Mouse (Mus musculus) E14TG2a.4 (cell line): Measurements from ENCODE around the gene Dcaf11.
A peak's percentile ranks its signal among the peaks of the same experiment; 100 is the strongest.

ENCODE experiments used
- H3K27me3 ChIP-seq: 2 replicates; pipeline ENCODE4 v1.6.1; 2014; ENCODE audit warnings: low read length, control low read depth; ENCODE audit not compliant: insufficient read depth
- H3K36me3 ChIP-seq: 2 replicates; pipeline ENCODE4 v1.6.1; 2014; ENCODE audit warnings: low read length, control low read depth; ENCODE audit not compliant: insufficient read depth
- H3K4me1 ChIP-seq: replicated peaks from 2 replicates; pipeline ENCODE4 v1.6.1; 2014; ENCODE audit warnings: low read depth, low read length, control low read depth
- H3K4me3 ChIP-seq: replicated peaks from 2 replicates; pipeline ENCODE4 v1.5.1; 2014; ENCODE audit warnings: mild to moderate bottlenecking, low read length
- H3K9me3 ChIP-seq: 2 replicates; pipeline ENCODE4 v1.6.1; 2014; ENCODE audit warnings: low read length, control low read depth
- CTCF ChIP-seq: conservative IDR thresholded peaks from 2 replicates; pipeline ENCODE4 v1.5.1; 2014; ENCODE audit warnings: low read length
- NANOG ChIP-seq: IDR thresholded peaks from 2 replicates; pipeline ENCODE4 v1.6.1; 2014; ENCODE audit warnings: borderline replicate concordance, low read length, mixed read lengths
- POU5F1 ChIP-seq: IDR thresholded peaks from 2 replicates; pipeline ENCODE4 v1.6.1; 2014; ENCODE audit warnings: low read length, borderline replicate concordance

Dcaf11 gene

GRCm38 (mm10) chr14:55613346-55613745, 53.5 kb downstream of the Dcaf11 start:
- Histone ChIP-seq H3K4me3 (no peak overlapping the region), H3K27me3 (peaks cover 3% of the 10 kb centered on the region), H3K9me3 (no peaks in the 10 kb centered on the region), H3K36me3 (peaks cover 25% of the 10 kb centered on the region), H3K4me1 (peaks cover 24% of the 10 kb centered on the region)
- no peak for TF ChIP-seq NANOG
- no peak for TF ChIP-seq CTCF
- TF ChIP-seq POU5F1, result no peak

GRCm38 (mm10) chr14:55614565-55615178, 54.9 kb downstream of the Dcaf11 start:
- peaks cover 26% of the 10 kb centered on the region for H3K4me1 ChIP-seq

GRCm38 (mm10) chr14:55615876-55616275, 56.1 kb downstream of the Dcaf11 start:
- Histone ChIP-seq H3K27me3 (peaks cover 23% of the 10 kb centered on the region), H3K9me3 (no peaks in the 10 kb centered on the region), H3K36me3 (peaks cover 2% of the 10 kb centered on the region; the same call in 1 of the 2 replicates), H3K4me3 (no peak overlapping the region), H3K4me1 (peaks cover 26% of the 10 kb centered on the region)
- no peak for TF ChIP-seq NANOG
- TF ChIP-seq POU5F1, result no peak
- TF ChIP-seq CTCF, result no peak

More at GRCm38 (mm10) chr14:55614565-55615178, 54.9 kb downstream of the Dcaf11 start:
- TF ChIP-seq POU5F1, result no peak
- no peak for TF ChIP-seq CTCF
- no peak for TF ChIP-seq NANOG
- Histone ChIP-seq H3K9me3 (no peaks in the 10 kb centered on the region), H3K4me3 (no peak overlapping the region), H3K27me3 (peaks cover 15% of the 10 kb centered on the region), H3K36me3 (peaks cover 12% of the 10 kb centered on the region)

- no peaks in the 10 kb centered on the region for H3K9me3 ChIP-seq
- TF ChIP-seq CTCF (no peak), POU5F1 (no peak), NANOG (no peak)
- H3K36me3 ChIP-seq, result no peaks in the 10 kb centered on the region
- H3K4me1 ChIP-seq, result peaks cover 23% of the 10 kb centered on the region
- H3K27me3 ChIP-seq, result peaks cover 23% of the 10 kb centered on the region
- no peak overlapping the region for H3K4me3 ChIP-seq
Measured at GRCm38 (mm10) chr14:55616844-55617243, 57.0 kb downstream of the Dcaf11 start.

- peaks cover 25% of the 10 kb centered on the region for H3K27me3 ChIP-seq
- TF ChIP-seq POU5F1, result no peak
- TF ChIP-seq CTCF, result no peak
- no peak for TF ChIP-seq NANOG
- no peaks in the 10 kb centered on the region for H3K36me3 ChIP-seq
- H3K4me1 ChIP-seq, result peaks cover 29% of the 10 kb centered on the region
- no peaks in the 10 kb centered on the region for H3K9me3 ChIP-seq
- peak within 1 kb of the TSS; percentile 61 for H3K4me3 ChIP-seq
Measured at GRCm38 (mm10) chr14:55617822-55618221, 58.0 kb downstream of the Dcaf11 start, which contains the start of gene Rec8. Gene Rec8 (plus strand): TSS chr14:55618037.

- TF ChIP-seq NANOG (no peak), CTCF (no peak), POU5F1 (no peak)
- H3K4me3 ChIP-seq, result peak overlapping the region; percentile 61
- H3K36me3 ChIP-seq, result peaks cover 2% of the 10 kb centered on the region; the same call in 1 of the 2 replicates
- no peaks in the 10 kb centered on the region for H3K9me3 ChIP-seq
- H3K27me3 ChIP-seq, result peaks cover 25% of the 10 kb centered on the region
- H3K4me1 ChIP-seq, result peaks cover 38% of the 10 kb centered on the region
Measured at GRCm38 (mm10) chr14:55618486-55619195, 58.8 kb downstream of the Dcaf11 start.
